Mouse (Mus musculus): Measurements from ENCODE around the gene Ltbr. TPM values are rescaled to one million over a fixed set of nuclear protein-coding genes. Genes with fewer than 3 reads are reported as not detected.

Ltbr gene
- total and polyA plus RNA-seq, 3 experiments, result not detected

DNA sequence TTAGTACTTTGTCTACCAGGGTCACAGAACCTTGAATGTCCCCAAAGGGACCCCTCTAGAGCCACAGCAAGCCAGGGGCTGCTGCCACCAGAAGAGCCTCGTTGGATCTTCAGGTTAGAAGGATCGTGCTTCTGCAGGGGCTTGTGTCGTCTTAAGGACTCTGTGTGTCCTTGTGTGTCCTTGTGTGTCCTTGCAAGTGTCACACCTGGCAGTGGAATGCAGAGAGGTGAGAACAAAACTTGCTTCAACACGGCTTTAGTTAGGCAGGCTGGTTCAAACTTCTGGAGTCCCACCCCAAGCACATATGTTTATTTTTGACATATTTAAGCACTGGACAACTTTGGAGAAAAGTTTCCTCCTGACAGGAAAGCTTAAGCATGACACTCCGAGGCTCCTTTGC is 25.0 kb downstream of the Ltbr start:
- Histone ChIP-seq H3K9me3 (replicated peaks; ENCODE audit: low read length) (peaks cover 21% of the 10 kb centered on the region), H3K79me2 (replicated peaks; ENCODE audit: control insufficient read depth, extremely low read depth, insufficient read depth, poor library complexity, severe bottlenecking) (no peaks in the 10 kb centered on the region), H3K36me3 (replicated peaks in 1 of 2; ENCODE audit: control insufficient read depth in 1 of 2, insufficient read depth in 1 of 2, low read length in 1 of 2) (no peaks in the 10 kb centered on the region), H3K9ac (ENCODE audit: insufficient read depth, low read depth) (no peak overlapping the region), H3K4me3 (replicated peaks in 1 of 3; ENCODE audit: low read depth in 2 of 3, low read length in 2 of 3, poor library complexity in 1 of 3) (no peak overlapping the region), H3K27ac (ENCODE audit: insufficient read depth, low read depth) (no peak overlapping the region), H3K4me2 (ENCODE audit: insufficient read depth, low read depth, poor library complexity, severe bottlenecking) (no peak overlapping the region), H3K27me3 (replicated peaks) (peaks cover 79% of the 10 kb centered on the region), H3K4me1 (ENCODE audit: control insufficient read depth in 1 of 2, insufficient read depth in 2 of 2) (no peaks in the 10 kb centered on the region)
- no peak for DNase-seq (ENCODE audit: extremely low read depth)
- dilution Hi-C loops (cut with MboI; ENCODE audit: extremely low pct_ligation_motif_present, extremely low pct_unique_long_range_greater_than_20kb, low sequenced_read_pairs) (no loop called here), in situ Hi-C loops (cut with MboI; ENCODE audit: low pct_ligation_motif_present, low pct_unique_long_range_greater_than_20kb, low sequenced_read_pairs) (no loop called here)
- no peak for TF ChIP-seq MEF2A (IDR thresholded peaks at IDR 0.05; ENCODE audit: borderline replicate concordance, low read depth, low read length)
- no peak for TF ChIP-seq UBTF (IDR thresholded peaks at IDR 0.05; ENCODE audit: low read depth, low read length)
- no peak for TF ChIP-seq RCOR1 (conservative IDR thresholded peaks at IDR 0.05; ENCODE audit: low read depth, low read length)
- TF ChIP-seq BHLHE40 (IDR thresholded peaks at IDR 0.05; ENCODE audit: low read depth, low read length), result no peak
- TF ChIP-seq TBP (conservative IDR thresholded peaks at IDR 0.05; ENCODE audit: low read depth, low read length), result no peak
- no peak for TF ChIP-seq CHD2 (IDR thresholded peaks at IDR 0.05; ENCODE audit: low read length)
- TF ChIP-seq CTCF (conservative IDR thresholded peaks at IDR 0.05 in 1 of 2, IDR thresholded peaks at IDR 0.05 in 1 of 2; ENCODE audit: low read depth in 2 of 2, low read length in 2 of 2), result no peak
- no peak for TF ChIP-seq MAZ (IDR thresholded peaks at IDR 0.05; ENCODE audit: low read depth, low read length)

DNA sequence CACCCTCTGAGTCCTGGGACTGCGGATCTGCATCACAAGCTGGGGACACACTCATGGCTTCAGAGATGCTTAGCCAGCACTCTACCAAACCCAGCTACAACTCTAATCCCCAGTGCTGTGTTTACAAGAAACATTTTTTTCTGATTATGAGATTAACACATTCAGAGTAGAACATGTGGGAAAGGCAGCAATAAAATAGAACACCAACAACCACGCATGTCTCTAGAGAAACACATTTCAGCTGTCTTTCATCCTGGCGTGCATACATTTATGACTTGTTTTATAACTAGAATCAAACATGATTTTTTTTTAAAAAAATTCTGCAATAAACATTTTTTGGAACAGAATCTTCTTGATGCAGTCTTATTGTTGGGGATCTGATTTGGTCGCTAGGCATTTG is 26.7 kb downstream of the Ltbr start:
- DNase-seq (ENCODE audit: extremely low read depth), result no peak
- no peak for TF ChIP-seq UBTF (IDR thresholded peaks at IDR 0.05; ENCODE audit: low read depth, low read length)
- TF ChIP-seq TCF12 (IDR thresholded peaks at IDR 0.05; ENCODE audit: low read depth, low read length), result no peak
- no peak for TF ChIP-seq ZNF384 (IDR thresholded peaks at IDR 0.05; ENCODE audit: low read depth, low read length)
- no peak for TF ChIP-seq ZC3H11A (IDR thresholded peaks at IDR 0.05; ENCODE audit: low read depth, low read length)
- H3K27me3 ChIP-seq (replicated peaks), result peaks cover 68% of the 10 kb centered on the region
- no peak overlapping the region for H3K4me3 ChIP-seq (replicated peaks in 1 of 3; ENCODE audit: low read depth in 2 of 3, low read length in 2 of 3, poor library complexity in 1 of 3)
- peaks cover 16% of the 10 kb centered on the region for H3K9me3 ChIP-seq (replicated peaks; ENCODE audit: low read length)
- no peaks in the 10 kb centered on the region for H3K79me2 ChIP-seq (replicated peaks; ENCODE audit: control insufficient read depth, extremely low read depth, insufficient read depth, poor library complexity, severe bottlenecking)
- no peak overlapping the region for H3K27ac ChIP-seq (ENCODE audit: insufficient read depth, low read depth)
- in situ Hi-C loops (cut with MboI; ENCODE audit: low pct_ligation_motif_present, low pct_unique_long_range_greater_than_20kb, low sequenced_read_pairs) (no loop called here), dilution Hi-C loops (cut with MboI; ENCODE audit: extremely low pct_ligation_motif_present, extremely low pct_unique_long_range_greater_than_20kb, low sequenced_read_pairs) (no loop called here)
- no peak overlapping the region for H3K9ac ChIP-seq (ENCODE audit: insufficient read depth, low read depth)
- no peak overlapping the region for H3K4me2 ChIP-seq (ENCODE audit: insufficient read depth, low read depth, poor library complexity, severe bottlenecking)
- no peaks in the 10 kb centered on the region for H3K4me1 ChIP-seq (ENCODE audit: control insufficient read depth in 1 of 2, insufficient read depth in 2 of 2)
- H3K36me3 ChIP-seq (replicated peaks in 1 of 2; ENCODE audit: control insufficient read depth in 1 of 2, insufficient read depth in 1 of 2, low read length in 1 of 2), result no peaks in the 10 kb centered on the region

DNA sequence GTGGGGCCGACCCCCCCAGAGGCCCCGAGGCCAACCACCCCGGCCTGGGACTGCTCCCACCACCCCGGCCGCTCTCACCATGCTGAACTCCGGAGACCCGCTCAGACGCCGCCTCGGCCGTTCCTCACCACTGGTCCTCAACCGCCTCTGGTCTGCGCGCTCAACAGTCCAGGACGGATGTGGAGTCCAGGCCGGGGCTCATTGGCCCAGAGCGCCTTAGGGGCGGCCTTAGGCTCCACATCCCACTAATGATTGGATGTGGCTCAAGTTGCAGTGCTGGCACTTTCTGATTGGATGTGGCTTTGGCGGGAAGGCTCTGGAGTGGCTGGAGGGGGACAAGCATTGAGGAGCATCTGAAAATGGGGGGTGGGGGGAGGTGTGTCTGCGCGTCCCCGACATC is 27.8 kb downstream of the Ltbr start, which contains the start of gene Tuba3a:
Tuba3a (minus strand) TSS at position 153 of the 400 bp plus-strand sequence.
- Histone ChIP-seq H3K9ac (ENCODE audit: insufficient read depth, low read depth) (no peak within 1 kb of the TSS), H3K27me3 (replicated peaks) (peaks cover 59% of the 10 kb centered on the region), H3K4me3 (replicated peaks in 1 of 3; ENCODE audit: low read depth in 2 of 3, low read length in 2 of 3, poor library complexity in 1 of 3) (no peak within 1 kb of the TSS), H3K4me1 (ENCODE audit: control insufficient read depth in 1 of 2, insufficient read depth in 2 of 2) (no peaks in the 10 kb centered on the region), H3K27ac (ENCODE audit: insufficient read depth, low read depth) (no peak within 1 kb of the TSS), H3K4me2 (ENCODE audit: insufficient read depth, low read depth, poor library complexity, severe bottlenecking) (no peak within 1 kb of the TSS), H3K79me2 (replicated peaks; ENCODE audit: control insufficient read depth, extremely low read depth, insufficient read depth, poor library complexity, severe bottlenecking) (no peaks in the 10 kb centered on the region), H3K9me3 (replicated peaks; ENCODE audit: low read length) (peaks cover 12% of the 10 kb centered on the region), H3K36me3 (replicated peaks in 1 of 2; ENCODE audit: control insufficient read depth in 1 of 2, insufficient read depth in 1 of 2, low read length in 1 of 2) (no peaks in the 10 kb centered on the region)
- no peak for DNase-seq (ENCODE audit: extremely low read depth)
- in situ Hi-C loops (cut with MboI; ENCODE audit: low pct_ligation_motif_present, low pct_unique_long_range_greater_than_20kb, low sequenced_read_pairs), result no loop called here
- dilution Hi-C loops (cut with MboI; ENCODE audit: extremely low pct_ligation_motif_present, extremely low pct_unique_long_range_greater_than_20kb, low sequenced_read_pairs), result no loop called here
- TF ChIP-seq JUND (conservative IDR thresholded peaks at IDR 0.05; ENCODE audit: low read depth, low read length) (no peak), MAFK (IDR thresholded peaks at IDR 0.05; ENCODE audit: insufficient replicate concordance, low read length) (no peak), HCFC1 (IDR thresholded peaks at IDR 0.05; ENCODE audit: low read depth, low read length) (no peak)

Data from CH12.LX (cell line).